Mouse (Mus musculus) layer of hippocampus, adult 2 months (tissue): ENCODE results near the gene Bcl7b. TPM values are rescaled to one million over a fixed set of nuclear protein-coding genes. Genes with fewer than 3 reads are reported as not detected.

Experiments used
- DNase-seq, 2 experiments: peaks; one replicate each; pipeline ENCODE4 v3.0.0; 2022; ENCODE audit warnings: low spot score in 2 of 2
- H3K27ac ChIP-seq: fragments of 200-600 bp; 2 replicates; pipeline ENCODE4 v1.8.1; 2022
- H3K4me3 ChIP-seq: fragments of 200-600 bp; 2 replicates; pipeline ENCODE4 v1.8.1; 2022; ENCODE audit warnings: mild to moderate bottlenecking
- CTCF ChIP-seq: fragments of 200-600 bp; conservative IDR thresholded peaks from 2 replicates; pipeline ENCODE4 v1.8.1; 2022; ENCODE audit warnings: antibody characterized with exemption, mild to moderate bottlenecking, moderate library complexity
- long read RNA-seq, 2 experiments: library from polyadenylated mRNA; stranded (forward); transcript quantifications; one replicate each; pipeline ENCODE4 v2.0.0; 2021; ENCODE audit warnings: borderline mapping rate in 2 of 2
- total RNA-seq, 2 experiments: library from RNA; stranded (reverse); gene quantifications; 2 replicates each; pipeline ENCODE4 v1.2.3; 2021

The Bcl7b gene
- 10 to 100 TPM; 55.1 to 62.6 TPM for total RNA-seq
- long read RNA-seq, experiment 1, transcript Bcl7b-201 (6 exons, 1,758 nt): major isoform, 43 of 55 reads
- long read RNA-seq, experiment 1, partial matches to known transcripts: 0 of 55 reads
- long read RNA-seq, experiment 1, other reads (novel, unspliced or antisense): 10 of 55 reads
- long read RNA-seq, experiment 2, transcript Bcl7b-201 (6 exons, 1,758 nt): major isoform, 68 of 89 reads
- long read RNA-seq, experiment 2, partial matches to known transcripts: 20 of 89 reads
- long read RNA-seq, experiment 2, other reads (novel, unspliced or antisense): 1 of 89 reads

DNA sequence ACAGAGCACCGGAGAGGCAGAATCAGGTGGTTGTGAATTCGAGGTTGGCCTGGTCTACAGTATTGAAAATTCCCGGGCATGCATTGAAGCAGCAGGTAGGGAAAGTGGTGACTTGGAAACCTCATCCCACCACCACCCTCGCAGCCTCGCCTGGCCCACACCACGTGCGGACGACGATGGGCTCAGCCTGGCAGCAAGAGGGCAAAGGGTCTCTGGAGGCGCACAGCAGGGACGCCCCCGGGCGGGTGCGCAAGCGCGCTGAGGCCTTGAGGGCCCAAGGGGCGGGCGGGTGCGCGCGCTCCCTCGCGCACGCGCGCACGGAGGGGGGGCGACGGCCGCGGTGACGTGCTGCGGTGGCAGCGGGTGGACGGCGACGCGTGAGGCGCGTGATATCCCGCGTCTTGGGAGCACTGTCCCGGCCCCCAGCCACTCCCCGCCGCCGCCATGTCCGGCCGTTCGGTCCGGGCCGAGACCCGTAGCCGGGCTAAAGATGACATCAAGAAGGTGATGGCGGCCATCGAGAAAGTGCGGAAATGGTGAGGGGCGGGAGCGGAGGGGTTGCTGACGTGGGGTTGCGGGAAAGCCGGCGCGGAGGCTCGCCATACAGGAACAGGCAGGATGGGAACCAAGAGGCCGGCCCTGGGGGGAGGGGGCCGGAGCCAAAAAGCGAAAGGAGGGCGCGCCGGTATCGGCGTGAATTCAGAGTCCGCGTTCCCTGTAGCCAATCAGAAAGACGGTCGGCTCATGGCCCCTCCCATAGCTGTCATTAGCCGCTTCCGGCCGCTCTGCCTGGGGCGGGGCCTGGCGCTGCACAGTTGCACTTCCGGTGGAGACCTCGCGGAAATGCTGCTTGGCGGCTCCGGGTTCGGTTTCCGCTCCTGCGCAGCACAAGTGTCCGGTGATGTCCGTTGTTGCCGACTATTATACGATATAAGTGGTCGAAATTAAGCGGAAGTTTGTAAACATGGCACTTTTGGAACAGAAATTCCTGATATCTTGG, at the start of gene Bcl7b:
Gene Bcl7b (plus strand): TSS at position 221 of the 1,000 bp plus-strand sequence.
- peak within 1 kb of the TSS; percentile 89 for H3K4me3 ChIP-seq
- peak; percentile 95 to 98 for DNase-seq
- TF ChIP-seq CTCF: peak; percentile 63
- peak within 1 kb of the TSS; percentile 100 for H3K27ac ChIP-seq

DNA sequence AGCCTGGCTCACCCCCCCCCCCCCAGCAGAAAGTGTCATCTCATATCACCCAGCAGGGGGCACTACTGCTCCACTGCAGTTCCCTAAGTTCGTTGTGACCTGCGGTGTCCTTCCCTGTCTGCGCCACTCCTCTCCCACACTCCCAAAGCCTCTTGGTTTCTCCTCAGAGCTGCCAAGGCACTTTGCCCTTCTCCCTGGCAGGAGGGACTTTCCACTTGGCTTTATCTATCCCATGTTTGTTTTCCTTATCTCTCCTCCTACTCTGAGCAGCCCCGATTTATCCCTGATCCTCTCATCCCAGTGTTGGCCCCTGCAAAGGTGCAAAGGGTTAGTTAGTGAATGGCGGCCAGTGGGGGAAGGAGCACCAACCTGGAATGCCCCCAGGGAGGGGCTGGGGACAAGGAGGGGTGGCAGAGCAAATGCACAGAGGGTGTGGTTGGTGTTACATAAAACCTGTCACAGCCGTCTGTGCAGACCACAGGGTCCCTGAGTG, 49.4 kb upstream of the Bcl7b start:
- peak; percentile 38 to 71 for DNase-seq

DNA sequence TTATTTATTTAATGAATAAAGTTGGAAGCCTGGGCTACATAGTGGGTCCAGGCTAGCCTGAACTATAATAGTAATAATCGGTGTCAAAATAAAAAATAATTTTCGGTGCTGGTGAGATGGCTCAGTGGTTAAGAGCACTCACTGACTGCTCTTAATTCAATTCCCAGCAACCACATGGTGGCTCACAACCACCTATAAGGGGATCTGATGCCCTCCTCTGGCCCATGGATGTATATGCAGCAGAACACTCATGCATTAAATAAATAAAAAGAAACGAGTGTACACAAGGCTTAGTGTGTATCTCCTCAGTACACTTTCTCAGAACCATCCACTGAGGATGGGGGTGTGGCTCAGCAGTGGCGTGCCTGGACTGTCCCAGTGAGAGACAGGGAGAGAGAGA, 47.3 kb upstream of the Bcl7b start:
- no peak for DNase-seq
- H3K4me3 ChIP-seq: no peak overlapping the region
- H3K27ac ChIP-seq: no peak overlapping the region
- TF ChIP-seq CTCF: peak; percentile 32

More for the DNA sequence above, 49.4 kb upstream of the Bcl7b start:
- TF ChIP-seq CTCF: peak; percentile 89
- no peak overlapping the region for H3K4me3 ChIP-seq
- H3K27ac ChIP-seq: no peak overlapping the region

DNA sequence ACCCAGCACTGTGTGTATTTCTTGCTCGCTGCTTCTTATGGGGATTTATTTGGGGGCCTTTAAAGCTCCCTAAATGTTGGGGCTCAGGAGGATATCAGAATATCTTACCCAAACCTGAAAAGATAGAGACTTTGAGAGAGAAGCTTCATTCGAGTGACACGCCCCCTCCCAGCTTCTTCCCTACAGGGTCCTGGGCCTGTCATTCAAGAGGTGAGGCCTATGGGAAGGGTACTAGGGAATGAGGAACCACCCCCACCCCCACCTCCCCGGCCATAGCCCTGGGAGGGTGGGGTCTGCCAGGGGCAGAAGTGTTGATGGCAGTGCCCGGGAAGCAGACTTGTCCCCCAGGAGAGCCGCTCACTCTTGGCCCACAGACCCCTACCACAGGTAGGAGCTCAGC, 42.0 kb upstream of the Bcl7b start:
- no peak for DNase-seq
- Histone ChIP-seq H3K4me3 (no peak overlapping the region; the same call in 1 of the 2 replicates), H3K27ac (no peak overlapping the region)
- no peak for TF ChIP-seq CTCF

DNA sequence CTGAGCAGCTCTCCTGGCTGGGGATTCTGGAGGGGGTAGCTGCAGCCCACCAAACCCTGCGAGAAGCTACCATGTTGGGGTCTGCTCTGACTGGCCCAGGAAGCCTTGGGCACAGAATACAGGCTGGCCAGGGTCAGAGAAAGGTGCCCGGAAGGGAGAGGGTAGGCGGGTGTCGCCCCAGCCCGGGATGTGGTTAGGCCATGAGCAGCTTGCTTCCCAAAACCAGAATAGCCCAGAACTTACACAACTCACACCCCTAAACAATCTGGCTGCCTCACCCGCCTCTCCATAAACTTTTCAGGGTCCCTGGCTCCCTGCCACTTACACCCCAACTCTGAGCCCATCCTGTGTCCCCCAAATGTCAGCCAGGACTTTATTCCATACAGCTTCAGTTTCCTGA, 40.4 kb upstream of the Bcl7b start:
- H3K4me3 ChIP-seq: no peak overlapping the region
- DNase-seq: no peak
- no peak for TF ChIP-seq CTCF
- H3K27ac ChIP-seq: no peak overlapping the region

- no peak for DNase-seq
- no peak for TF ChIP-seq CTCF
- Histone ChIP-seq H3K27ac (no peak overlapping the region), H3K4me3 (no peak overlapping the region)
Measured at GRCm38 (mm10) chr5:135129747-135130146, 38.3 kb upstream of the Bcl7b start.

GRCm38 (mm10) chr5:135133736-135134405, 34.2 kb upstream of the Bcl7b start:
- Histone ChIP-seq H3K4me3 (peak overlapping the region; percentile 31), H3K27ac (no peak overlapping the region)
- TF ChIP-seq CTCF: no peak
- no peak for DNase-seq

DNA sequence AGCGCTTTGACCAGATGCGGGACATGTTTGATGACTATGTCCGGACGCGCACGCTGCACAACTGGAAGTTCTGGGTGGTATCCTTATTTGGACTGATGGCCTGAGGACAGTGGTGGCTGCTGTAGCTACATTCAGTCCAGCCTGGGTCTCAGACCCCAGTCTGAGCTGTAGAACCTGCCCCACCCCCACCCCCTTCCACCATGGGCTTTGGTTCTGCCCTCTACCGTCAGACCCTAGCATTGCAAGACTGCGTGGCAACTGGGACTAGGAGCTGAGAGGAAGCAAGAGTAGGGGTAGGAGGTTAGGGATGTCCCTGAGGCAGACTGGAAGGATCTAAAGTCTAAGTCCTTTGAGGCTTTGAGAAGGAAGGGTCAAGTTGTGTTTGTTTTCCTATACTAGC, 33.5 kb upstream of the Bcl7b start:
- peak in 1 of 2 experiments; percentile 29 for DNase-seq
- H3K27ac ChIP-seq: no peak overlapping the region
- peak overlapping the region; percentile 31 for H3K4me3 ChIP-seq
- TF ChIP-seq CTCF: peak; percentile 71

GRCm38 (mm10) chr5:135139881-135140280, 28.2 kb upstream of the Bcl7b start:
- TF ChIP-seq CTCF: no peak
- no peak for DNase-seq
- no peak overlapping the region for H3K27ac ChIP-seq
- H3K4me3 ChIP-seq: no peak overlapping the region

- Histone ChIP-seq H3K27ac (no peak overlapping the region), H3K4me3 (no peak overlapping the region)
- no peak for TF ChIP-seq CTCF
- DNase-seq: no peak
Measured at GRCm38 (mm10) chr5:135144469-135144868, 23.6 kb upstream of the Bcl7b start.

GRCm38 (mm10) chr5:135145532-135145931, 22.6 kb upstream of the Bcl7b start:
- Histone ChIP-seq H3K27ac (no peak overlapping the region; the same call in 1 of the 2 replicates), H3K4me3 (no peak overlapping the region)
- TF ChIP-seq CTCF: no peak
- no peak for DNase-seq

DNA sequence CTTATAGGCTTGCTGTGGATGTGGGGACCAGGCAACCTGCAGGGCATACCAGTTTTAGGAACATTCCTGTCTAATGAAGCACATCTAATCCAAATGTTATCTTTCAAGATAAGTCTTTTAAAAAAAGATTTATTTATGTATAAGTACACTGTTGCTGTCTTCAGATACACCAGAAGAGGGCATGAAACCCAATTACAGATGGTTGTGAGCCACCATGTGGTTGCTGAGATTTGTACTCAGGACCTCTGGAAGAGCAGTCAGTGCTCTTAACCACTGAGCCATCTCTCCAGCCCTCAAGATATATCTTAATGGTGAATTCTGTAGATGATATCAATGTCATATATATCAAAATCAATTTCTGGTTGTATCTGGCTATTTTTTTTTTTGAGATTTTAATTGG, 22.1 kb upstream of the Bcl7b start:
- DNase-seq: no peak
- TF ChIP-seq CTCF: peak; percentile 52
- no peak overlapping the region for H3K27ac ChIP-seq
- no peak overlapping the region for H3K4me3 ChIP-seq

DNA sequence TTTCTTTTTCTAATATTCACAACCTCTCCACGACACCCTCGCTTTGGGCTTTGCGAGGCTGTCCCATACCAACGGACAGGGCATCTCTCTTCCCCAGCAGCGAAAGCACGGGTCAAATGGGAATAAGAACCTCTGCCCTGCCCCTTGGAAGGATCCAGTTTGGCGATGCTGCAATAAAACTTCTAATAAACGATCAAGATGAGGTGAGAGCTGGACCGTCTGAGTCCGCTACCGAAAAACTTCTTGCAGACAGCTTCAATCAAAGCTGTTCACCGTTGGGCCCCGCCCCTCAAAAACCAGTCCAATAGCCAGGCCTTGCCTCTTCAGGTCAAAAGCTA, 19.4 kb upstream of the Bcl7b start:
- H3K27ac ChIP-seq: peak overlapping the region; percentile 71
- DNase-seq: no peak
- TF ChIP-seq CTCF: no peak
- peak overlapping the region; percentile 73 for H3K4me3 ChIP-seq
